Mouse (Mus musculus) midbrain, postnatal 0 days (tissue): ENCODE measurements around the gene Gm12830. TPM values are rescaled to one million over a fixed set of nuclear protein-coding genes. Genes with fewer than 3 reads are reported as not detected.

Source experiments
- ATAC-seq: fragments of 200-750 bp; cut with Nextera tagmentation; 2 replicates; pipeline ENCODE4 v1.8.0; 2017; ENCODE audit warnings: moderate number of reproducible peaks, mild to moderate bottlenecking, moderate TSS enrichment, moderate library complexity; ENCODE audit not compliant: low FRiP score
- DNase-seq: peaks from one replicate; pipeline ENCODE4 v3.0.0-alpha.2; 2015; ENCODE audit warnings: low spot score
- H3K27ac ChIP-seq: fragments of 300-500 bp; sonication (generic); 2 replicates; pipeline ENCODE4 v1.5.1; 2014; ENCODE audit warnings: low read depth, mild to moderate bottlenecking, low read length, mixed read lengths
- H3K27me3 ChIP-seq: fragments of 300-500 bp; sonication (generic); 2 replicates; pipeline ENCODE4 v1.6.1; 2014; ENCODE audit warnings: low read length, control low read depth, mixed read lengths; ENCODE audit not compliant: insufficient read depth
- H3K36me3 ChIP-seq: fragments of 300-500 bp; sonication (generic); 2 replicates; pipeline ENCODE4 v1.6.1; 2014; ENCODE audit warnings: low read length, control low read depth, mixed read lengths; ENCODE audit not compliant: insufficient read depth
- H3K4me1 ChIP-seq: fragments of 300-500 bp; sonication (generic); 2 replicates; pipeline ENCODE4 v1.6.1; 2014; ENCODE audit warnings: mild to moderate bottlenecking, control low read depth, antibody characterized with exemption, low read length, mixed read lengths; ENCODE audit not compliant: insufficient read depth
- H3K4me2 ChIP-seq: fragments of 300-500 bp; sonication (generic); 2 replicates; pipeline ENCODE4 v1.6.1; 2014; ENCODE audit warnings: low read depth, mild to moderate bottlenecking, low read length, mixed read lengths; ENCODE audit not compliant: poor library complexity, severe bottlenecking
- H3K4me3 ChIP-seq: fragments of 300-500 bp; sonication (generic); 2 replicates; pipeline ENCODE4 v1.5.1; 2014; ENCODE audit warnings: low read depth, mild to moderate bottlenecking, low read length, moderate library complexity
- H3K9ac ChIP-seq: fragments of 300-500 bp; sonication (generic); replicated peaks from 2 replicates; pipeline ENCODE4 v1.6.1; 2014; ENCODE audit warnings: mild to moderate bottlenecking, low read length, moderate library complexity, mixed read lengths; ENCODE audit not compliant: poor library complexity, severe bottlenecking
- H3K9me3 ChIP-seq: fragments of 300-500 bp; sonication (generic); 2 replicates; pipeline ENCODE4 v1.6.1; 2016; ENCODE audit warnings: low read length, control low read depth
- CTCF ChIP-seq: IDR thresholded peaks from 2 replicates; pipeline ENCODE4 v1.5.1; 2016; ENCODE audit warnings: antibody characterized with exemption, mild to moderate bottlenecking
- WGBS: fragments of 180-500 bp; shearing (Covaris S2); extraction: QIAGEN DNeasy Blood & Tissue Kit; methylation state at CpG from one replicate; pipeline ENCODE4 v1.1.7; 2014; 5-methylcytosine and 5-hydroxymethylcytosine counted together
- polyA plus RNA-seq: library from polyadenylated mRNA; unstranded; fragments of >200 nt; fragmentation: Nextera tagmentation; extraction: Ambion mirVana; gene quantifications from 2 replicates; pipeline ENCODE4 v1.2.1, GENCODE M21; 2015
- total RNA-seq: library from RNA; depleted of rRNA; stranded (reverse); fragments of >200 nt; gene quantifications from 2 replicates; pipeline ENCODE4 v1.2.3, GENCODE M21; 2014

The Gm12830 gene
- total and polyA plus RNA-seq, 2 experiments from 2014 or later, result 0.09 TPM; not detected in 1

GRCm38 (mm10) chr4:114841336-114841920, 19.9 kb downstream of the Gm12830 start:
- ATAC-seq (no peak), DNase-seq (no peak)
- H3K36me3 ChIP-seq, result no peaks in the 10 kb centered on the region
- no peak for TF ChIP-seq CTCF
- no peak overlapping the region for H3K4me2 ChIP-seq
- H3K27ac ChIP-seq, result no peak overlapping the region
- H3K27me3 ChIP-seq, result peaks cover 20% of the 10 kb centered on the region
- no peak overlapping the region for H3K9ac ChIP-seq
- 60% methylated on average over 9 of the region's 9 CpGs for whole genome bisulfite sequencing
- no peak overlapping the region for H3K4me3 ChIP-seq
- H3K9me3 ChIP-seq, result no peaks in the 10 kb centered on the region
- no peaks in the 10 kb centered on the region for H3K4me1 ChIP-seq

- DNase-seq (no peak), ATAC-seq (no peak)
- peak overlapping the region; percentile 32 for H3K4me2 ChIP-seq
- H3K9me3 ChIP-seq, result no peaks in the 10 kb centered on the region
- H3K9ac ChIP-seq, result no peak overlapping the region
- peaks cover 20% of the 10 kb centered on the region for H3K27me3 ChIP-seq
- WGBS, result 9% methylated on average over 6 of the region's 11 CpGs
- no peaks in the 10 kb centered on the region for H3K36me3 ChIP-seq
- TF ChIP-seq CTCF, result no peak
- H3K4me3 ChIP-seq, result peak overlapping the region; percentile 9; the same call in 1 of the 2 replicates
- H3K27ac ChIP-seq, result no peak overlapping the region
- no peaks in the 10 kb centered on the region for H3K4me1 ChIP-seq
These were observed 20.9 kb downstream of the Gm12830 start for GRCm38 (mm10) chr4:114842376-114842960.

GRCm38 (mm10) chr4:114843097-114843721, 21.7 kb downstream of the Gm12830 start:
- DNase-seq (peak; percentile 14), ATAC-seq (peak; percentile 57)
- peak overlapping the region; percentile 53 for H3K4me3 ChIP-seq
- no peaks in the 10 kb centered on the region for H3K9me3 ChIP-seq
- no peak overlapping the region for H3K27ac ChIP-seq
- H3K4me1 ChIP-seq, result no peaks in the 10 kb centered on the region
- under 1% methylated on average over 51 of the region's 51 CpGs for WGBS
- H3K27me3 ChIP-seq, result peaks cover 20% of the 10 kb centered on the region
- H3K9ac ChIP-seq, result peak overlapping the region; percentile 61
- H3K4me2 ChIP-seq, result peak overlapping the region; percentile 95
- H3K36me3 ChIP-seq, result no peaks in the 10 kb centered on the region
- 0 out of 2 replicates have a peak, but pooled peaks have one; percentile 2 for TF ChIP-seq CTCF

- Histone ChIP-seq H3K4me1 (no peaks in the 10 kb centered on the region), H3K27me3 (peaks cover 16% of the 10 kb centered on the region), H3K9ac (no peak overlapping the region), H3K9me3 (no peaks in the 10 kb centered on the region), H3K27ac (no peak overlapping the region), H3K36me3 (no peaks in the 10 kb centered on the region), H3K4me2 (no peak overlapping the region), H3K4me3 (no peak overlapping the region)
- WGBS, result 61% methylated on average over 1 of the region's 1 CpGs
- no peak for TF ChIP-seq CTCF
- ATAC-seq (no peak), DNase-seq (no peak)
These were observed 23.1 kb downstream of the Gm12830 start for GRCm38 (mm10) chr4:114844600-114844999.

GRCm38 (mm10) chr4:114845622-114846021, 24.1 kb downstream of the Gm12830 start:
- no peak for TF ChIP-seq CTCF
- Histone ChIP-seq H3K4me3 (no peak overlapping the region), H3K27ac (no peak overlapping the region), H3K4me2 (no peak overlapping the region), H3K9ac (no peak overlapping the region), H3K36me3 (no peaks in the 10 kb centered on the region), H3K27me3 (peaks cover 16% of the 10 kb centered on the region), H3K9me3 (no peaks in the 10 kb centered on the region), H3K4me1 (no peaks in the 10 kb centered on the region)
- ATAC-seq, result no peak
- DNase-seq, result no peak
- WGBS, result 60% methylated on average over 4 of the region's 4 CpGs

- DNase-seq (no peak), ATAC-seq (no peak)
- Histone ChIP-seq H3K27ac (no peak overlapping the region), H3K4me2 (no peak overlapping the region), H3K27me3 (peaks cover 12% of the 10 kb centered on the region), H3K4me3 (no peak overlapping the region), H3K36me3 (no peaks in the 10 kb centered on the region), H3K4me1 (no peaks in the 10 kb centered on the region), H3K9me3 (no peaks in the 10 kb centered on the region), H3K9ac (no peak overlapping the region)
- WGBS, result 82% methylated on average over 6 of the region's 6 CpGs
- TF ChIP-seq CTCF, result no peak
These were observed 25.2 kb downstream of the Gm12830 start for GRCm38 (mm10) chr4:114846723-114847122.
